Mouse (Mus musculus): ENCODE measurements around the gene Ankrd33b.

DNA sequence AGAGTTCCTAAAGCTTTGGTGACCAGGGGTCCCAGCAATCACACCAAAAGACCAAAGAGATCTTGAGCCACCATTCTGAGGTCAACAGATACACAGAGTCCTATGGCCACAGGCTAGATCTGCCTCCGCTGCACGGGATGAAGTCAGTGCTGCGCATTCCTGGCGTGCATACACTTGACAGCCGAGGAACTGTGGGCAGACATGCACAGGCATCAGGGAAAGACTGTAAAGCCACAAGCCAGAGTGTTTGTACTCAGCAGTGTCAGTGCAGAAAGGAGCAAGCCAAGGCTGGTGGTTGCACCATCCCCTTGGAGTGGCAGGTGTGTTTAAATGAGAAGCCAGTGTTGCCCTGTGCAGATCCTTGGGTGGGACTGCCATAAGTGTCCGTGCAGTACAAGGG lies 111.8 kb downstream of the Ankrd33b start:
- no peak for TF ChIP-seq CTCF (conservative IDR thresholded peaks at IDR 0.05; ENCODE audit: low read length)
- TF ChIP-seq NANOG (IDR thresholded peaks at IDR 0.05; ENCODE audit: borderline replicate concordance, low read length) = no peak
- no peak for TF ChIP-seq POU5F1 (IDR thresholded peaks at IDR 0.05; ENCODE audit: borderline replicate concordance, low read length)
